Mouse (Mus musculus) adrenal gland, postnatal 36 days (tissue): ENCODE data around the gene Cst6. TPM values are rescaled to one million over a fixed set of nuclear protein-coding genes. Genes with fewer than 3 reads are reported as not detected.

Experiments
- DNase-seq, 2 experiments: peaks; one replicate each; pipeline ENCODE4 v3.0.0; 2021; ENCODE audit warnings: mixed read lengths in 1 of 2
- total RNA-seq, 2 experiments: library from RNA; stranded (reverse); gene quantifications; 2 replicates each; pipeline ENCODE4 v1.2.3; 2021

The Cst6 gene
- total RNA-seq, 2 experiments from 2014 or later: 2.1 to 2.5 TPM

- DNase-seq: no peak
Observed at GRCm38 (mm10) chr19:5348526-5349501, 560 bp downstream of the Cst6 start.

GRCm38 (mm10) chr19:5348064-5348463 lies 1.3 kb downstream of the Cst6 start:
- no peak for DNase-seq

- no peak for DNase-seq
Observed at GRCm38 (mm10) chr19:5345297-5346131, 3.9 kb downstream of the Cst6 start.

- DNase-seq: no peak
Observed at GRCm38 (mm10) chr19:5341360-5341759, 8.0 kb downstream of the Cst6 start.

GRCm38 (mm10) chr19:5337975-5338374 lies 11.4 kb downstream of the Cst6 start:
- peak; percentile 77 to 85 for DNase-seq

GRCm38 (mm10) chr19:5335441-5335840 lies 13.9 kb downstream of the Cst6 start, which contains the start of gene Catsper1:
Gene Catsper1 (plus strand): TSS chr19:5335741.
- DNase-seq: no peak

- DNase-seq: no peak
Observed at GRCm38 (mm10) chr19:5334741-5335140, 14.6 kb downstream of the Cst6 start.

- DNase-seq: no peak
Observed at GRCm38 (mm10) chr19:5327970-5328369, 21.4 kb downstream of the Cst6 start.

GRCm38 (mm10) chr19:5323801-5324200 lies 25.6 kb downstream of the Cst6 start:
- DNase-seq: no peak

- no peak for DNase-seq
Observed at GRCm38 (mm10) chr19:5313189-5313588, 36.2 kb downstream of the Cst6 start.

- no peak for DNase-seq
Observed at GRCm38 (mm10) chr19:5309025-5309424, 40.3 kb downstream of the Cst6 start.

GRCm38 (mm10) chr19:5306968-5307734 lies 42.2 kb downstream of the Cst6 start:
- peak in 1 of 2 experiments; percentile 20 for DNase-seq

GRCm38 (mm10) chr19:5306279-5306678 lies 43.1 kb downstream of the Cst6 start:
- DNase-seq: no peak

- peak; percentile 45 to 69 for DNase-seq
Observed at GRCm38 (mm10) chr19:5302455-5302854, 46.9 kb downstream of the Cst6 start.

- DNase-seq: no peak
Observed at GRCm38 (mm10) chr19:5300588-5300987, 48.8 kb downstream of the Cst6 start.

GRCm38 (mm10) chr19:5297903-5298800 lies 51.2 kb downstream of the Cst6 start, which contains the start of gene Gal3st3:
Gene Gal3st3 (plus strand): TSS chr19:5298331.
- DNase-seq: no peak

GRCm38 (mm10) chr19:5296630-5297029 lies 52.7 kb downstream of the Cst6 start:
- no peak for DNase-seq

- no peak for DNase-seq
Observed at GRCm38 (mm10) chr19:5295736-5296075, 53.7 kb downstream of the Cst6 start.

- peak; percentile 97 to 99 for DNase-seq
Observed at GRCm38 (mm10) chr19:5294972-5295735, 54.2 kb downstream of the Cst6 start, which contains the start of gene Sf3b2. Gene Sf3b2 (minus strand): TSS chr19:5295455.
